Mouse (Mus musculus): ENCODE results near the gene Wfdc5. TPM values are rescaled to one million over a fixed set of nuclear protein-coding genes. Genes with fewer than 3 reads are reported as not detected.

Gene Wfdc5
- total RNA-seq, 2 experiments from 2014 or later = not detected

- 0 out of 2 replicates have a peak, but pooled peaks have one; percentile 33 for ATAC-seq (replicated peaks; ENCODE audit: low FRiP score, low TSS enrichment, poor library complexity, severe bottlenecking)
These were observed 46.1 kb downstream of the Wfdc5 start for GRCm38 (mm10) chr2:164136393-164136792.

- no peak for ATAC-seq (replicated peaks; ENCODE audit: low FRiP score, low TSS enrichment, poor library complexity, severe bottlenecking)
These were observed 47.2 kb downstream of the Wfdc5 start for GRCm38 (mm10) chr2:164135367-164135766.

- 0 out of 2 replicates have a peak, but pooled peaks have one; percentile 7 for ATAC-seq (replicated peaks; ENCODE audit: low FRiP score, low TSS enrichment, poor library complexity, severe bottlenecking)
These were observed 48.0 kb downstream of the Wfdc5 start for GRCm38 (mm10) chr2:164134563-164134962.

GRCm38 (mm10) chr2:164131586-164131985 is 51.0 kb downstream of the Wfdc5 start:
- ATAC-seq (replicated peaks; ENCODE audit: low FRiP score, low TSS enrichment, poor library complexity, severe bottlenecking) = no peak

- no peak for ATAC-seq (replicated peaks; ENCODE audit: low FRiP score, low TSS enrichment, poor library complexity, severe bottlenecking)
These were observed 53.7 kb downstream of the Wfdc5 start for GRCm38 (mm10) chr2:164128576-164129411.

DNA sequence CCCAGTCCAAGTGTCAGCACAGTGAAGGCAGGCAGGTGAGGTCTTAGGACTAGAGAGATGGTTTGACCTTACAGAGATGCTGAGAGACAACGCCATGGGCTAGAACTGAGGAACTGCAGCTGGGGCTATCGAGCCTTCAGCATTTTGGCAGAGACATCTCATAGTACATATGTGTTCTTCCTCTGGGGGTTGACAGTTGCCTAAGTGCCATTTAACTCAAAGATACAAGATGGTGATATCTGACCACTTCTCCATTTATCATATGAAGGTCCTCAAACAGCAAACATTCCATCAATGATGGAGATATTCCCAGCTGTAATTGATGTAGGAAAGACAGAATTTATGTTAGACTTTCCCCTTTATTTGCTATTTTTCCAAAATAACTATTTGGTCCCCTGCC is 55.2 kb downstream of the Wfdc5 start:
- no peak for ATAC-seq (replicated peaks; ENCODE audit: low FRiP score, low TSS enrichment, poor library complexity, severe bottlenecking)

- ATAC-seq (replicated peaks; ENCODE audit: low FRiP score, low TSS enrichment, poor library complexity, severe bottlenecking) = 0 out of 2 replicates have a peak, but pooled peaks have one; percentile 50
These were observed 56.0 kb downstream of the Wfdc5 start for GRCm38 (mm10) chr2:164126533-164126955.

Other genes starting within 250 kb of the Wfdc5 start
- gene Ywhab, start 187.8 kb downstream of the Wfdc5 start, total RNA-seq (2014; fragmentation: Nextera tagmentation) = 111 and 112 TPM in 2 replicates
- gene Ywhab, start 187.8 kb downstream of the Wfdc5 start, total RNA-seq (2017) = 54.1 and 60.2 TPM in 2 replicates
- 1.5 TPM in 1 of 2 replicates, not detected in the other for gene Pabpc1l, start 157.3 kb downstream of the Wfdc5 start, total RNA-seq (2014; fragmentation: Nextera tagmentation)
- not detected in 2 replicates for gene Pabpc1l, start 157.3 kb downstream of the Wfdc5 start, total RNA-seq (2017)
- 72.5 and 74.3 TPM in 2 replicates for gene Stk4, start 112.4 kb downstream of the Wfdc5 start, total RNA-seq (2014; fragmentation: Nextera tagmentation)
- gene Stk4, start 112.4 kb downstream of the Wfdc5 start, total RNA-seq (2017) = 76.5 and 137 TPM in 2 replicates
- 40.8 and 48.4 TPM in 2 replicates for gene Tomm34, start 111.6 kb downstream of the Wfdc5 start, total RNA-seq (2014; fragmentation: Nextera tagmentation)
- gene Tomm34, start 111.6 kb downstream of the Wfdc5 start, total RNA-seq (2017) = 33.5 and 38.5 TPM in 2 replicates
- gene Kcns1, start 11.6 kb downstream of the Wfdc5 start, total RNA-seq (2014; fragmentation: Nextera tagmentation) = 0.26 and 0.40 TPM in 2 replicates
- gene Kcns1, start 11.6 kb downstream of the Wfdc5 start, total RNA-seq (2017) = 0.88 and 2.2 TPM in 2 replicates
- gene Wfdc12, start 7.9 kb upstream of the Wfdc5 start, total RNA-seq (2014; fragmentation: Nextera tagmentation) = not detected in 2 replicates
- not detected in 2 replicates for gene Wfdc12, start 7.9 kb upstream of the Wfdc5 start, total RNA-seq (2017)
- gene Wfdc15a, start 17.4 kb upstream of the Wfdc5 start, total RNA-seq (2014; fragmentation: Nextera tagmentation) = not detected in 2 replicates
- gene Wfdc15a, start 17.4 kb upstream of the Wfdc5 start, total RNA-seq (2017) = not detected in 2 replicates
- not detected in 2 replicates for gene Wfdc15b, start 38.9 kb upstream of the Wfdc5 start, total RNA-seq (2014; fragmentation: Nextera tagmentation)
- not detected in 2 replicates for gene Wfdc15b, start 38.9 kb upstream of the Wfdc5 start, total RNA-seq (2017)
- gene Svs2, start 55.7 kb upstream of the Wfdc5 start, total RNA-seq (2014; fragmentation: Nextera tagmentation) = not detected in 2 replicates
- gene Svs2, start 55.7 kb upstream of the Wfdc5 start, total RNA-seq (2017) = not detected in 2 replicates
- not detected in 2 replicates for gene Svs3b, start 73.9 kb upstream of the Wfdc5 start, total RNA-seq (2014; fragmentation: Nextera tagmentation)
- gene Svs3b, start 73.9 kb upstream of the Wfdc5 start, total RNA-seq (2017) = not detected in 2 replicates
- not detected in 2 replicates for gene Svs4, start 95.7 kb upstream of the Wfdc5 start, total RNA-seq (2014; fragmentation: Nextera tagmentation)
- not detected in 2 replicates for gene Svs4, start 95.7 kb upstream of the Wfdc5 start, total RNA-seq (2017)
- gene Svs3a, start 106.5 kb upstream of the Wfdc5 start, total RNA-seq (2014; fragmentation: Nextera tagmentation) = not detected in 2 replicates
- not detected in 2 replicates for gene Svs3a, start 106.5 kb upstream of the Wfdc5 start, total RNA-seq (2017)
- not detected in 2 replicates for gene Svs6, start 134.0 kb upstream of the Wfdc5 start, total RNA-seq (2014; fragmentation: Nextera tagmentation)
- not detected in 2 replicates for gene Svs6, start 134.0 kb upstream of the Wfdc5 start, total RNA-seq (2017)
- not detected in 2 replicates for gene Svs5, start 150.0 kb upstream of the Wfdc5 start, total RNA-seq (2014; fragmentation: Nextera tagmentation)
- not detected in 2 replicates for gene Svs5, start 150.0 kb upstream of the Wfdc5 start, total RNA-seq (2017)
- gene Slpi, start 206.4 kb upstream of the Wfdc5 start, total RNA-seq (2014; fragmentation: Nextera tagmentation) = not detected in 2 replicates
- not detected in 2 replicates for gene Slpi, start 206.4 kb upstream of the Wfdc5 start, total RNA-seq (2017)
- gene Rbpjl, start 220.4 kb upstream of the Wfdc5 start, total RNA-seq (2014; fragmentation: Nextera tagmentation) = not detected in 2 replicates
- gene Rbpjl, start 220.4 kb upstream of the Wfdc5 start, total RNA-seq (2017) = not detected in 2 replicates
- not detected in 2 replicates for gene Matn4, start 222.4 kb upstream of the Wfdc5 start, total RNA-seq (2014; fragmentation: Nextera tagmentation)
- gene Matn4, start 222.4 kb upstream of the Wfdc5 start, total RNA-seq (2017) = 0.09 TPM in 1 of 2 replicates, not detected in the other